Mouse (Mus musculus) CH12.LX (cell line): Measurements from ENCODE around the gene Alg12. TPM values are rescaled to one million over a fixed set of nuclear protein-coding genes. Genes with fewer than 3 reads are reported as not detected.

Experiments
- DNase-seq: peaks from one replicate; pipeline ENCODE4 v3.0.0-alpha.2; 2013; ENCODE audit errors: extremely low read depth
- H3K27ac ChIP-seq: 2 replicates; pipeline ENCODE4 v1.5.1; 2012; ENCODE audit warnings: low read depth, mild to moderate bottlenecking, control low read depth, moderate library complexity; ENCODE audit not compliant: insufficient read depth
- H3K27me3 ChIP-seq: replicated peaks from 2 replicates; pipeline ENCODE3; 2012; ENCODE audit warnings: inconsistent platforms
- H3K36me3 ChIP-seq, 2 experiments: replicated peaks in 1 of 2; 2 replicates each; pipeline versions ENCODE3 to v1.6.1; 2012; ENCODE audit warnings: inconsistent platforms in 1 of 2, low read length in 1 of 2, mild to moderate bottlenecking in 1 of 2, mixed read lengths in 1 of 2, moderate library complexity in 1 of 2; ENCODE audit not compliant: control insufficient read depth in 1 of 2, insufficient read depth in 1 of 2
- H3K4me1 ChIP-seq, 2 experiments: 2 replicates each; pipeline ENCODE4 v1.6.1; 2012; ENCODE audit warnings: inconsistent platforms in 1 of 2, moderate library complexity in 1 of 2; ENCODE audit not compliant: insufficient read depth in 2 of 2, control insufficient read depth in 1 of 2
- H3K4me2 ChIP-seq: 2 replicates; pipeline ENCODE4 v1.6.1; 2012; ENCODE audit warnings: low read depth, mild to moderate bottlenecking, control low read depth; ENCODE audit not compliant: poor library complexity, insufficient read depth, severe bottlenecking
- H3K4me3 ChIP-seq, 3 experiments: fragments of 150-350 bp in 1 of 3; sonication (generic) in 1 of 3; replicated peaks in 1 of 3; 2 replicates each; pipeline versions ENCODE3 to v1.5.1; 2011 to 2012; ENCODE audit warnings: low read depth in 2 of 3, low read length in 2 of 3, mild to moderate bottlenecking in 2 of 3, moderate library complexity in 2 of 3, control low read depth in 1 of 3, improper control_type of control experiment in 1 of 3, inconsistent platforms in 1 of 3, mixed read lengths in 1 of 3; ENCODE audit not compliant: poor library complexity in 1 of 3
- H3K79me2 ChIP-seq: replicated peaks from 2 replicates; pipeline ENCODE4 v1.6.1; 2012; ENCODE audit warnings: mild to moderate bottlenecking, moderate library complexity; ENCODE audit not compliant: control insufficient read depth, poor library complexity, insufficient read depth, severe bottlenecking; ENCODE audit errors: extremely low read depth
- H3K9ac ChIP-seq: 2 replicates; pipeline ENCODE4 v1.6.1; 2012; ENCODE audit warnings: low read depth, mild to moderate bottlenecking, control low read depth, moderate library complexity; ENCODE audit not compliant: insufficient read depth
- H3K9me3 ChIP-seq: replicated peaks from 2 replicates; pipeline ENCODE3; 2012; ENCODE audit warnings: low read length, inconsistent platforms, mixed read lengths
- BHLHE40 ChIP-seq: IDR thresholded peaks from 2 replicates; pipeline ENCODE4 v1.6.1; 2011; ENCODE audit warnings: mild to moderate bottlenecking, low read depth, low read length, improper control_type of control experiment
- CHD1 ChIP-seq: IDR thresholded peaks from 2 replicates; pipeline ENCODE4 v1.6.1; 2012; ENCODE audit warnings: low read depth, low read length, improper control_type of control experiment, inconsistent platforms
- EP300 ChIP-seq: IDR thresholded peaks from 2 replicates; pipeline ENCODE4 v1.6.1; 2011; ENCODE audit warnings: low read length, improper control_type of control experiment
- IRF4 ChIP-seq: IDR thresholded peaks from 2 replicates; pipeline ENCODE4 v1.6.1; 2014; ENCODE audit warnings: low read depth, mild to moderate bottlenecking, inconsistent platforms, low read length, improper control_type of control experiment
- JUN ChIP-seq: IDR thresholded peaks from 2 replicates; pipeline ENCODE4 v1.6.1; 2011; ENCODE audit warnings: low read depth, mild to moderate bottlenecking, low read length, improper control_type of control experiment, moderate library complexity; ENCODE audit not compliant: insufficient read depth
- KAT2A ChIP-seq: IDR thresholded peaks from 2 replicates; pipeline ENCODE4 v1.6.1; 2012; ENCODE audit warnings: low read length, improper control_type of control experiment, inconsistent platforms; ENCODE audit not compliant: insufficient replicate concordance
- MAFK ChIP-seq: IDR thresholded peaks from 2 replicates; pipeline ENCODE4 v1.6.1; 2011; ENCODE audit warnings: low read length, improper control_type of control experiment; ENCODE audit not compliant: insufficient replicate concordance
- MAX ChIP-seq: IDR thresholded peaks from 2 replicates; pipeline ENCODE4 v1.6.1; 2011; ENCODE audit warnings: low read length, improper control_type of control experiment
- MAZ ChIP-seq: IDR thresholded peaks from 2 replicates; pipeline ENCODE4 v1.6.1; 2012; ENCODE audit warnings: low read depth, mild to moderate bottlenecking, inconsistent platforms, low read length, improper control_type of control experiment, moderate library complexity
- MXI1 ChIP-seq: IDR thresholded peaks from 2 replicates; pipeline ENCODE4 v1.6.1; 2011; ENCODE audit warnings: mild to moderate bottlenecking, low read depth, low read length, improper control_type of control experiment
- NELFE ChIP-seq: IDR thresholded peaks from 2 replicates; pipeline ENCODE4 v1.6.1; 2011; ENCODE audit warnings: low read depth, low read length, improper control_type of control experiment
- NRF1 ChIP-seq: IDR thresholded peaks from 2 replicates; pipeline ENCODE4 v1.6.1; 2014; ENCODE audit warnings: low read depth, mild to moderate bottlenecking, inconsistent platforms, low read length, improper control_type of control experiment, moderate library complexity
- POLR2AphosphoS2 ChIP-seq: IDR thresholded peaks from 2 replicates; pipeline ENCODE4 v1.6.1; 2011; ENCODE audit warnings: low read depth, low read length, improper control_type of control experiment
- RCOR1 ChIP-seq: conservative IDR thresholded peaks from 2 replicates; pipeline ENCODE4 v1.6.1; 2012; ENCODE audit warnings: low read depth, mild to moderate bottlenecking, inconsistent platforms, low read length, improper control_type of control experiment
- TCF12 ChIP-seq: IDR thresholded peaks from 2 replicates; pipeline ENCODE4 v1.6.1; 2014; ENCODE audit warnings: low read depth, mild to moderate bottlenecking, inconsistent platforms, low read length, improper control_type of control experiment
- UBTF ChIP-seq: IDR thresholded peaks from 2 replicates; pipeline ENCODE4 v1.6.1; 2012; ENCODE audit warnings: low read depth, mild to moderate bottlenecking, inconsistent platforms, low read length, improper control_type of control experiment, moderate library complexity
- ZKSCAN1 ChIP-seq: IDR thresholded peaks from 2 replicates; pipeline ENCODE4 v1.6.1; 2012; ENCODE audit warnings: low read depth, inconsistent platforms, low read length, improper control_type of control experiment, borderline replicate concordance
- dilution Hi-C: fragments of 300-500 bp; cut with MboI; formaldehyde crosslinking; loops from 2 replicates; pipeline ENCODE4 v1.14.3; 2020; ENCODE audit warnings: low sequenced_read_pairs; ENCODE audit not compliant: extremely low pct_unique_long_range_greater_than_20kb, extremely low pct_ligation_motif_present
- in situ Hi-C: fragments of 300-500 bp; cut with MboI; formaldehyde crosslinking; loops from 3 replicates; pipeline ENCODE4 v1.14.3; 2019; ENCODE audit warnings: low sequenced_read_pairs, low pct_ligation_motif_present, low pct_unique_long_range_greater_than_20kb, mixed read lengths
- polyA plus RNA-seq: library from polyadenylated mRNA; unstranded; fragments of >175 nt; gene quantifications from 2 replicates; pipeline ENCODE4 v1.2.1, GENCODE M21; 2012; ENCODE audit warnings: low read depth; ENCODE audit not compliant: insufficient read length
- total RNA-seq, 2 experiments: library from RNA; depleted of rRNA; stranded (reverse); fragments of 300-350 nt in 1 of 2; fragments of >200 nt in 1 of 2; gene quantifications; 2 replicates each; pipeline ENCODE4 v1.2.3; 2012 to 2014

Gene Alg12
- total and polyA plus RNA-seq, 3 experiments = 8.1 to 10.3 (median 8.5) TPM

- Histone ChIP-seq H3K27ac (peak overlapping the region; percentile 13; the same call in 1 of the 2 replicates), H3K4me2 (peak overlapping the region; percentile 85), H3K9me3 (peaks cover 2% of the 10 kb centered on the region), H3K9ac (peak overlapping the region; percentile 64), H3K36me3 (peaks cover 6 to 31% of the 10 kb centered on the region in 2 experiments), H3K79me2 (0 out of 2 replicates have a peak, but pooled peaks cover 3% of the 10 kb centered on the region), H3K4me3 (peak overlapping the region; percentile 73 to 91 (median 76)), H3K27me3 (peaks cover 31% of the 10 kb centered on the region), H3K4me1 (peaks cover 12 to 35% of the 10 kb centered on the region in 2 experiments)
- no peak for TF ChIP-seq MAZ
- TF ChIP-seq MAX = 0 out of 2 replicates have a peak, but pooled peaks have one; percentile 14
- no peak for TF ChIP-seq EP300
- TF ChIP-seq UBTF = peak; percentile 68; the same call in 1 of the 2 replicates
- TF ChIP-seq MXI1 = peak; percentile 43; the same call in 1 of the 2 replicates
- TF ChIP-seq IRF4 = no peak
- no peak for TF ChIP-seq TCF12
- TF ChIP-seq MAFK = no peak
- 0 out of 2 replicates have a peak, but pooled peaks have one; percentile 41 for TF ChIP-seq NRF1
- TF ChIP-seq POLR2AphosphoS2 = no peak
- no peak for TF ChIP-seq ZKSCAN1
- no peak for TF ChIP-seq CHD1
- TF ChIP-seq RCOR1 = no peak
- TF ChIP-seq KAT2A = no peak
- TF ChIP-seq JUN = no peak
- no peak for TF ChIP-seq BHLHE40
- TF ChIP-seq NELFE = no peak
- peak; percentile 28 for DNase-seq
- dilution Hi-C loops = no loop called here
- in situ Hi-C loops = no loop called here
Observed at GRCm38 (mm10) chr15:88862881-88863694, 44.0 kb upstream of the Alg12 start.
